8 mouse cellular contexts compared by ENCODE assay signal in genomic region chr19:25635622-25636244, GRCm38 (mm10). TPM values are rescaled to one million over a fixed set of nuclear protein-coding genes. Genes with fewer than 3 reads are reported as not detected.
A peak's percentile ranks its signal among the peaks of the same experiment; 100 is the strongest.
DNase-seq lines count a peak whose midpoint lies in the region; ATAC-seq and TF ChIP-seq lines count a peak whose summit lies in the region.

No protein-coding gene starts in this region.

- H3K36me3 ChIP-seq in megakaryocyte, embryonic 14.5 days (replicated peaks; ENCODE audit: low read length): no peaks in the 10 kb centered on the region
- H3K36me3 ChIP-seq in intestine, embryonic 14.5 days (ENCODE audit: control insufficient read depth, insufficient read depth, low read length): no peaks in the 10 kb centered on the region

- intact Hi-C loops in gastrocnemius, postnatal 14 days (cut with DNase I; ENCODE audit: low total_unique reads): loop anchor here (2.0 kb wide), 1 partner anchor 91 kb away; no protein-coding TSS in a partner anchor
- intact Hi-C loops in left cerebral cortex, postnatal 10 days (cut with DNase I): loop anchor here (10.0 kb wide), 3 partner anchors 501 to 681 kb away; no protein-coding TSS in a partner anchor

- no peak for ATAC-seq in megakaryocyte, adult 5-6 weeks (ENCODE audit: poor library complexity, severe bottlenecking)
- no peak for ATAC-seq in intestine, embryonic 14.5 days (replicated peaks; ENCODE audit: low FRiP score, low TSS enrichment, low read depth)
- 0 out of 2 replicates have a peak, but pooled peaks have one; percentile 26 for ATAC-seq in megakaryocyte-erythroid progenitor cell, adult 5-6 weeks (replicated peaks; ENCODE audit: low FRiP score, low TSS enrichment, poor library complexity, severe bottlenecking)

- TF ChIP-seq POLR2A in cortical plate, adult 2 months (IDR thresholded peaks at IDR 0.05; ENCODE audit: extremely low read depth, insufficient read depth, low read length): no peak

- DNase-seq in gastrocnemius, postnatal 14 days: peak; percentile 68
- DNase-seq in intestine, embryonic 14.5 days (ENCODE audit: low spot score): peak; percentile 82
- DNase-seq in left cerebral cortex, postnatal 10 days (ENCODE audit: extremely low spot score in 1 of 2, low spot score in 2 of 2): peak; percentile 63 to 67
- DNase-seq in skeletal muscle tissue, adult 2 months (ENCODE audit: low read depth, low spot score): peak; percentile 60

- H3K27ac ChIP-seq in cortical plate, adult 2 months (ENCODE audit: insufficient read depth, low read length): no peak overlapping the region
- no peak overlapping the region for H3K27ac ChIP-seq in intestine, embryonic 14.5 days (ENCODE audit: low read depth)

- H3K4me1 ChIP-seq in megakaryocyte, embryonic 14.5 days: 0 out of 2 replicates have a peak, but pooled peaks cover 3% of the 10 kb centered on the region
- H3K4me1 ChIP-seq in cortical plate, adult 2 months (ENCODE audit: control insufficient read depth, insufficient read depth, low read length): no peaks in the 10 kb centered on the region
- 0 out of 2 replicates have a peak, but pooled peaks cover 3% of the 10 kb centered on the region for H3K4me1 ChIP-seq in intestine, embryonic 14.5 days (replicated peaks; ENCODE audit: control insufficient read depth, insufficient read depth, low read length)

- peaks cover 2% of the 10 kb centered on the region for H3K27me3 ChIP-seq in megakaryocyte, embryonic 14.5 days (replicated peaks)
- H3K27me3 ChIP-seq in intestine, embryonic 14.5 days (replicated peaks; ENCODE audit: control insufficient read depth, insufficient read depth, low read length): no peaks in the 10 kb centered on the region

- peak overlapping the region; percentile 69 for H3K4me3 ChIP-seq in megakaryocyte, embryonic 14.5 days (replicated peaks)
- H3K4me3 ChIP-seq in cortical plate, adult 2 months (ENCODE audit: insufficient read depth, low read length): no peak overlapping the region
- H3K4me3 ChIP-seq in intestine, embryonic 14.5 days (ENCODE audit: low read depth, low read length): peak overlapping the region; percentile 23

- 12% methylated on average over 22 of the region's 22 CpGs for WGBS in intestine, embryonic 14.5 days

- TF ChIP-seq CTCF in cortical plate, adult 2 months (IDR thresholded peaks at IDR 0.05; ENCODE audit: extremely low read depth, insufficient read depth, low read length): peak; percentile 96

- H3K9ac ChIP-seq in intestine, embryonic 14.5 days (ENCODE audit: low read length): peak overlapping the region; percentile 13; the same call in 1 of the 2 replicates

- peak overlapping the region; percentile 47 for H3K4me2 ChIP-seq in intestine, embryonic 14.5 days (ENCODE audit: low read length)

- H3K9me3 ChIP-seq in megakaryocyte, embryonic 14.5 days: no peaks in the 10 kb centered on the region
- H3K9me3 ChIP-seq in intestine, embryonic 14.5 days (ENCODE audit: control insufficient read depth, low read length): no peaks in the 10 kb centered on the region

RNA-seq across cellular contexts. Expression of gene Dmrt3, which starts 25.6 kb away (rescaled TPM):
- not detected in 2 replicates for polyA plus RNA-seq in megakaryocyte, embryonic 14.5 days (2012; ENCODE audit: insufficient read depth, low replicate concordance)
- total RNA-seq in megakaryocyte, adult 5-6 weeks (2015): not detected in 2 replicates
- total RNA-seq in megakaryocyte, adult 5-6 weeks (2017): not detected in 2 replicates
- polyA plus RNA-seq in cortical plate, adult 2 months (2012; rRNA removed): 0.04 and 0.09 TPM in 2 replicates
- not detected for total RNA-seq in gastrocnemius, postnatal 14 days (2021)
- polyA plus RNA-seq in intestine, embryonic 14.5 days (2014; fragmentation: Nextera tagmentation; extraction: Ambion mirVana): 0.45 and 0.69 TPM in 2 replicates
- under 1 TPM in 1 of 2 experiments, not detected in 1; 0.19 TPM for total RNA-seq in left cerebral cortex, postnatal 10 days (2021)
- total RNA-seq in megakaryocyte-erythroid progenitor cell, adult 5-6 weeks (2014; fragmentation: Nextera tagmentation): not detected in 2 replicates
- not detected in 2 replicates for total RNA-seq in megakaryocyte-erythroid progenitor cell, adult 5-6 weeks (2017)

RNA-seq across cellular contexts. Expression of gene Dmrt2, which starts 36.5 kb away (rescaled TPM):
- 0.11 TPM in 1 of 2 replicates, not detected in the other for polyA plus RNA-seq in megakaryocyte, embryonic 14.5 days (2012; ENCODE audit: insufficient read depth, low replicate concordance)
- total RNA-seq in megakaryocyte, adult 5-6 weeks (2015): not detected in 2 replicates
- total RNA-seq in megakaryocyte, adult 5-6 weeks (2017): not detected in 2 replicates
- 1.4 and 1.5 TPM in 2 replicates for polyA plus RNA-seq in cortical plate, adult 2 months (2012; rRNA removed)
- total RNA-seq in gastrocnemius, postnatal 14 days (2021): 1 to 10 TPM; 3.9 to 5.1 TPM
- 0.18 TPM in 1 of 2 replicates, not detected in the other for polyA plus RNA-seq in intestine, embryonic 14.5 days (2014; fragmentation: Nextera tagmentation; extraction: Ambion mirVana)
- total RNA-seq in left cerebral cortex, postnatal 10 days (2021): 1 to 10 TPM; 1.9 to 3.5 TPM
- not detected in 2 replicates for total RNA-seq in megakaryocyte-erythroid progenitor cell, adult 5-6 weeks (2014; fragmentation: Nextera tagmentation)
- not detected in 2 replicates for total RNA-seq in megakaryocyte-erythroid progenitor cell, adult 5-6 weeks (2017)
